Mouse (Mus musculus): ENCODE results near the gene Map2k1.

The Map2k1 gene

GRCm38 (mm10) chr9:64138896-64139295 lies 114.5 kb downstream of the Map2k1 start:
- DNase-seq = peak; percentile 82

Measured in lung, postnatal 36 days (tissue).